ENCODE assay signal across 8 mouse cellular contexts in genomic region chr10:121315321-121316283, GRCm38 (mm10). TPM values are rescaled to one million over a fixed set of nuclear protein-coding genes. Genes with fewer than 3 reads are reported as not detected.
DNase-seq lines count a peak whose midpoint lies in the region; ATAC-seq and TF ChIP-seq lines count a peak whose summit lies in the region.

No protein-coding gene starts in this region.

- peak overlapping the region; percentile 63 for H3K27ac ChIP-seq in gastrocnemius, adult 2 months
- H3K27ac ChIP-seq in embryonic facial prominence, embryonic 13.5 days: peak overlapping the region; percentile 66; the same call in 1 of the 2 replicates
- H3K27ac ChIP-seq in hindbrain, embryonic 14.5 days: peak overlapping the region; percentile 56
- peak overlapping the region; percentile 51; the same call in 1 of the 2 replicates for H3K27ac ChIP-seq in midbrain, embryonic 13.5 days

- peaks cover 38% of the 10 kb centered on the region for H3K27me3 ChIP-seq in embryonic facial prominence, embryonic 13.5 days
- no peaks in the 10 kb centered on the region for H3K27me3 ChIP-seq in hindbrain, embryonic 14.5 days (ENCODE audit: control insufficient read depth, insufficient read depth, low read length)
- H3K27me3 ChIP-seq in midbrain, embryonic 13.5 days: peaks cover 26% of the 10 kb centered on the region

- H3K4me1 ChIP-seq in embryonic facial prominence, embryonic 13.5 days: peaks cover 20% of the 10 kb centered on the region
- peaks cover 14% of the 10 kb centered on the region for H3K4me1 ChIP-seq in hindbrain, embryonic 14.5 days (replicated peaks; ENCODE audit: control insufficient read depth, insufficient read depth, low read length)
- H3K4me1 ChIP-seq in midbrain, embryonic 13.5 days (replicated peaks): peaks cover 18% of the 10 kb centered on the region

- DNase-seq in gastrocnemius, adult 2 months: no peak
- no peak for DNase-seq in gastrocnemius, adult 8-10 months (ENCODE audit: low spot score in 2 of 2)
- no peak for DNase-seq in hindbrain, embryonic 14.5 days (ENCODE audit: low spot score)
- DNase-seq in right cerebral cortex, postnatal 36 days (ENCODE audit: low spot score in 2 of 2): no peak
- no peak for DNase-seq in urinary bladder, postnatal 10 days (ENCODE audit: low spot score)
- no peak for DNase-seq in layer of hippocampus, adult 18-20 months (ENCODE audit: low spot score in 2 of 2)

- intact Hi-C loops in gastrocnemius, adult 2 months (cut with DNase I): no loop called here

- H3K4me3 ChIP-seq in gastrocnemius, adult 2 months: peak overlapping the region; percentile 43
- H3K4me3 ChIP-seq in embryonic facial prominence, embryonic 13.5 days: peak overlapping the region; percentile 23
- H3K4me3 ChIP-seq in hindbrain, embryonic 14.5 days (replicated peaks; ENCODE audit: low read length): no peak overlapping the region
- no peak overlapping the region for H3K4me3 ChIP-seq in midbrain, embryonic 13.5 days (replicated peaks)

- peak overlapping the region; percentile 52 for H3K4me2 ChIP-seq in embryonic facial prominence, embryonic 13.5 days
- H3K4me2 ChIP-seq in hindbrain, embryonic 14.5 days (replicated peaks): peak overlapping the region; percentile 39
- peak overlapping the region; percentile 36 for H3K4me2 ChIP-seq in midbrain, embryonic 13.5 days (replicated peaks)

- H3K9me3 ChIP-seq in embryonic facial prominence, embryonic 13.5 days: no peaks in the 10 kb centered on the region
- no peaks in the 10 kb centered on the region for H3K9me3 ChIP-seq in hindbrain, embryonic 14.5 days (ENCODE audit: control insufficient read depth, low read length)
- H3K9me3 ChIP-seq in midbrain, embryonic 13.5 days: no peaks in the 10 kb centered on the region

- H3K36me3 ChIP-seq in embryonic facial prominence, embryonic 13.5 days: no peaks in the 10 kb centered on the region
- no peaks in the 10 kb centered on the region for H3K36me3 ChIP-seq in hindbrain, embryonic 14.5 days (replicated peaks; ENCODE audit: control insufficient read depth, insufficient read depth)
- H3K36me3 ChIP-seq in midbrain, embryonic 13.5 days: no peaks in the 10 kb centered on the region

- WGBS in embryonic facial prominence, embryonic 13.5 days: 21% methylated on average over 27 of the region's 27 CpGs
- WGBS in hindbrain, embryonic 14.5 days: 26% methylated on average over 27 of the region's 27 CpGs
- 22% methylated on average over 27 of the region's 27 CpGs for WGBS in midbrain, embryonic 13.5 days

- no peak for ATAC-seq in embryonic facial prominence, embryonic 13.5 days (ENCODE audit: insufficient number of reproducible peaks, insufficient read depth, low FRiP score, low TSS enrichment, low read depth)
- ATAC-seq in hindbrain, embryonic 14.5 days (ENCODE audit: low FRiP score): no peak
- no peak for ATAC-seq in midbrain, embryonic 13.5 days

- TF ChIP-seq CTCF in gastrocnemius, adult 2 months (IDR thresholded peaks at IDR 0.05): no peak

- 0 out of 2 replicates have a peak overlapping the region, but pooled peaks have one; percentile 40 for H3K9ac ChIP-seq in embryonic facial prominence, embryonic 13.5 days
- H3K9ac ChIP-seq in hindbrain, embryonic 14.5 days: peak overlapping the region; percentile 14; the same call in 1 of the 2 replicates
- peak overlapping the region; percentile 46; the same call in 1 of the 2 replicates for H3K9ac ChIP-seq in midbrain, embryonic 13.5 days (replicated peaks)

RNA-seq across cellular contexts. Expression of gene Tbc1d30, which starts 35.5 kb away (rescaled TPM):
- under 1 TPM; 0.20 to 0.36 TPM for total RNA-seq in gastrocnemius, adult 2 months (2021)
- total RNA-seq in gastrocnemius, adult 8-10 months (2022): under 1 TPM; 0.19 to 0.53 (median 0.32) TPM
- 1.6 and 2.1 TPM in 2 replicates for polyA plus RNA-seq in embryonic facial prominence, embryonic 13.5 days (2015; fragmentation: Nextera tagmentation; extraction: Ambion mirVana)
- polyA plus RNA-seq in hindbrain, embryonic 14.5 days (2014; fragmentation: Nextera tagmentation; extraction: Ambion mirVana): 24.8 and 26.6 TPM in 2 replicates
- 9.2 TPM in 2 replicates for polyA plus RNA-seq in midbrain, embryonic 13.5 days (2015; fragmentation: Nextera tagmentation; extraction: Ambion mirVana)
- 10 to 100 TPM; 38.8 to 40.3 TPM for total RNA-seq in layer of hippocampus, adult 18-20 months (2021)

RNA-seq across cellular contexts. Expression of gene Gns, which starts 49.3 kb away (rescaled TPM):
- total RNA-seq in gastrocnemius, adult 2 months (2021): 10 to 100 TPM; 27.3 to 34.0 TPM
- total RNA-seq in gastrocnemius, adult 8-10 months (2022): 10 to 100 TPM; 24.0 to 30.4 (median 28.8) TPM
- polyA plus RNA-seq in embryonic facial prominence, embryonic 13.5 days (2015; fragmentation: Nextera tagmentation; extraction: Ambion mirVana): 48.5 and 49.5 TPM in 2 replicates
- polyA plus RNA-seq in hindbrain, embryonic 14.5 days (2014; fragmentation: Nextera tagmentation; extraction: Ambion mirVana): 53.1 and 54.3 TPM in 2 replicates
- polyA plus RNA-seq in midbrain, embryonic 13.5 days (2015; fragmentation: Nextera tagmentation; extraction: Ambion mirVana): 33.9 and 36.9 TPM in 2 replicates
- 10 to 100 TPM; 80.5 to 87.2 TPM for total RNA-seq in layer of hippocampus, adult 18-20 months (2021)

Comparison
In these comparisons a context has a peak if more than half of its experiments do, and no peak if none do; other contexts are left out.
1. H3K4me3 ChIP-seq: peak in gastrocnemius, adult 2 months (single experiment) and embryonic facial prominence, embryonic 13.5 days (single experiment); none in hindbrain, embryonic 14.5 days (single experiment) and midbrain, embryonic 13.5 days (single experiment).
2. RNA of gene Tbc1d30, which starts 35.5 kb away (total RNA-seq): 38.8 to 40.3 TPM in layer of hippocampus, adult 18-20 months; 0.19 to 0.53 TPM in gastrocnemius, adult 8-10 months and 0.20 to 0.36 TPM in gastrocnemius, adult 2 months; every median in the first group is over 10 times any median in the second.
3. Peak in every context shown above with its lines, with median percentiles within 50 percentile points of each other: H3K27ac ChIP-seq, H3K4me2 ChIP-seq and H3K9ac ChIP-seq.